Mouse (Mus musculus): ENCODE data around the gene Col4a3. TPM values are rescaled to one million over a fixed set of nuclear protein-coding genes. Genes with fewer than 3 reads are reported as not detected.

The Col4a3 gene
- polyA plus RNA-seq, 1 experiment = 0.09 TPM

DNA sequence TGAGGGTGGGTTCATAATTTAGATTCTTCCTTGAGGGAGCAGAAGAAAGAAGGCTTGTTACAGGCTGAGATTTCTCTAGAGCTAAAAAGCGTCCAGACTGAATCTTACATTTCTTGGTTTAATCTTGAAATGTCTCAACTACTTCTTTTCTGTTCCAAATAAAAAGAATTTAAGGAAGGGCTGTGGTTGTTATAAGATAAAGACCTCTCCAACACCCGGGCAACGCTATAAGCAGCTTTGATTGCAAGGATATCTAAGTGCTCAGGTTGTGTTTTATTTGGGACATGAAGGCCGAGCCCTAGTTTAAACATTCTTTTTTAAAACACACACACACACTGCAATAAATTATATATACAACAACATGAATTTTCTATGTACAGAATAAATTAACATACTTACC is 17.3 kb upstream of the Col4a3 start:
- no peaks in the 10 kb centered on the region for H3K4me1 ChIP-seq (ENCODE audit: control insufficient read depth, insufficient read depth, low read length)
- no peak for TF ChIP-seq POLR2A (IDR thresholded peaks at IDR 0.05; ENCODE audit: low read depth, low read length)
- TF ChIP-seq CTCF (IDR thresholded peaks at IDR 0.05; ENCODE audit: borderline replicate concordance, insufficient read depth, low read length) = no peak
- no peak overlapping the region for H3K27ac ChIP-seq (ENCODE audit: insufficient read depth, low read length)
- H3K4me3 ChIP-seq (ENCODE audit: insufficient read depth, low read length) = no peak overlapping the region

DNA sequence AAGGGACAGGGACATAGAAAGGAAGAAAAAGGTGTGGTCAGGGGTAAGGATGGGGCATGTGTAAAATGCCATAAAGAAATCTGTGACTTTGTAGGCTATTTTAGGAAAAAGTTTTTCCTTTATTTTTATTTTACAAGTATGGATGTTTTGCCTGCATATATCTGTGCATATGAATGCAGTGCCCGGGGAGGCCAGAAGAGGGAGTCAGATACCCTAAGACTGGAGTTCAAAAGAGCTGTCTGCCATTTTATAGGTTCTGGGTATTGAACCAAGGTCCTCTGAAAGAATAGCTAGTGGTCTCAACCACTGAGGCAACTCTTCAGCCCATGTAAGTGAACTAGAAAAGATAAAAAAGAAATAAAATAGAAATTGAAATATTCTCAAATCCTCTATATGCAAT is 15.0 kb upstream of the Col4a3 start:
- no peaks in the 10 kb centered on the region for H3K4me1 ChIP-seq (ENCODE audit: control insufficient read depth, insufficient read depth, low read length)
- H3K4me3 ChIP-seq (ENCODE audit: insufficient read depth, low read length) = no peak overlapping the region
- TF ChIP-seq CTCF (IDR thresholded peaks at IDR 0.05; ENCODE audit: borderline replicate concordance, insufficient read depth, low read length) = no peak
- no peak overlapping the region for H3K27ac ChIP-seq (ENCODE audit: insufficient read depth, low read length)

DNA sequence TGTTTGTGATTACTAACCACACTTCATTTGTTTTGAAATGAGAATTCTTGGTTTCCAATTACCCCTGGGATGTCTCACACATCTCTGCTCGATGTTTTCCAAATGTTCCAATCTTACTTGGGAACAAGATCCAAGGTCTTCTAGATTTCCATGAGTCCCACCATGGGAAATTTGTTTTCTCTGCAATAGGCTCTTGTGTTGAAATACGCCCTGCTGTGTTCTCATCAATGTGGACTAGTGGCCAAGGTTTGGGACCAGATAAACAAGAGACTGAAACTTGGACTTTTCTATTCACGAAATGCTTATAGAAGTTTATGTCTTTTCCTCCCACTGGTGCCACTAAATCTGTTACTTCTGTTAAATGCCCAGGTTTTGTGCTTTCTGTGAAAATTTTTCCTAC is 11.0 kb upstream of the Col4a3 start:
- Histone ChIP-seq H3K27ac (ENCODE audit: insufficient read depth, low read length) (no peak overlapping the region), H3K4me3 (ENCODE audit: insufficient read depth, low read length) (no peak overlapping the region), H3K4me1 (ENCODE audit: control insufficient read depth, insufficient read depth, low read length) (no peaks in the 10 kb centered on the region)
- no peak for TF ChIP-seq POLR2A (IDR thresholded peaks at IDR 0.05; ENCODE audit: low read depth, low read length)
- no peak for TF ChIP-seq CTCF (IDR thresholded peaks at IDR 0.05; ENCODE audit: borderline replicate concordance, insufficient read depth, low read length)

DNA sequence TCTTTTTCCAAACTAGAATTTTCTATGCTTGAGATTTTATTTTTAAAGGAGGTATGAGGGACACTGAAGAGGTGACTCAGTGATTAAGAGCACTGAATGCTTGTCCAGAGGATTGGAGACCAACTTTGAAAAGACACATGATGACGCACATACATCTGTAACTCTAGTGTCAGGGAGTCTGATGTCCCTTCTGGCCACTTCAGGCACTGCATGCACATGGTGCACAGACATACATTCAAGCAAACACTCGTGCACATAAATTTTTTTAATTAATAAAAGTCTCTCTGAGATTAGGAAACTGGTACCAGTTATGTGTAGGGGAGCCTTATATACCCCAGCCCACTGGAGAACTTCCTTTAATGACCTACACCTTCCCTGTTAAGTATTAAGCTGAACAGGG is 10.5 kb upstream of the Col4a3 start:
- H3K27ac ChIP-seq (ENCODE audit: insufficient read depth, low read length) = no peak overlapping the region
- no peak overlapping the region for H3K4me3 ChIP-seq (ENCODE audit: insufficient read depth, low read length)
- no peaks in the 10 kb centered on the region for H3K4me1 ChIP-seq (ENCODE audit: control insufficient read depth, insufficient read depth, low read length)
- TF ChIP-seq POLR2A (IDR thresholded peaks at IDR 0.05; ENCODE audit: low read depth, low read length) (no peak), CTCF (IDR thresholded peaks at IDR 0.05; ENCODE audit: borderline replicate concordance, insufficient read depth, low read length) (no peak)

DNA sequence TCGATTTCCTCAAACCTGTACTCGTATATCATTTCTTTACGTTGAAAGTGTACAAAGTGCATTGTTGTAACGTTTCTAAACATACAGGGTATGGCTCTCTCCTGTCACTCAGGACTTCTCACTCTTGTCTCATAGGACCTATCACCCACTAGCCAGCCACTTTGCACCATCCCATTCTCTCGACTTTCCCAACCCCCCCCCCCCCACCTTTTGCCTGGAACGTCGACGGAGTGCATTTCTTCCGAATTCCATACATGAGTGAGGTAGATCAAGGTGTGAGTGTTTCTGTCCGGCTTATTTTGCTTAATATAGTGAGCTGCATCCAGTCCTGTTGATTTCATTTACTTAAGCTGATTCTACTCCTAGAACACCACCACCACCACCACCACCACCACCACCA is 9.4 kb upstream of the Col4a3 start:
- Histone ChIP-seq H3K4me3 (ENCODE audit: insufficient read depth, low read length) (no peak overlapping the region), H3K27ac (ENCODE audit: insufficient read depth, low read length) (no peak overlapping the region), H3K4me1 (ENCODE audit: control insufficient read depth, insufficient read depth, low read length) (no peaks in the 10 kb centered on the region)
- TF ChIP-seq CTCF (IDR thresholded peaks at IDR 0.05; ENCODE audit: borderline replicate concordance, insufficient read depth, low read length) = no peak

DNA sequence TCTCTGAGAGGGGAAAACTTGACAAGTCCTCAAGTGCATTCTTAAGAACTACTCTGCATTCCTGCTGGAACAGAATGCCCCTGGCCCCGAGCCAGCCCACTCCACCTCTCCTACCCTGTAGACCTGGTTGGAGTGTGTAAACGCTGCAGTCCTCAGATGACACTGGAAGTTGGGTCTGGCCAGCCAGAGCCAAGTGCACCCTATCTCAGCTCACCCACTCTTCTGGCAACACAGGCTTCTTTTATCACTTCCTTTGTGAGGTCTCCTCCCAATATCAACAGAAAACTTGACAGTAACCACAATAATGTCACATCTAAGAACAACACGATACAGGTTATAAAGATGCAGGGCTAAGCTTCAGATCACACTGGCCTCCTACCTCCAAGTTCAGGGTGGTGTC is 8.8 kb upstream of the Col4a3 start:
- Histone ChIP-seq H3K4me3 (ENCODE audit: insufficient read depth, low read length) (no peak overlapping the region), H3K27ac (ENCODE audit: insufficient read depth, low read length) (no peak overlapping the region)
- TF ChIP-seq CTCF (IDR thresholded peaks at IDR 0.05; ENCODE audit: borderline replicate concordance, insufficient read depth, low read length) (no peak), POLR2A (IDR thresholded peaks at IDR 0.05; ENCODE audit: low read depth, low read length) (no peak)

DNA sequence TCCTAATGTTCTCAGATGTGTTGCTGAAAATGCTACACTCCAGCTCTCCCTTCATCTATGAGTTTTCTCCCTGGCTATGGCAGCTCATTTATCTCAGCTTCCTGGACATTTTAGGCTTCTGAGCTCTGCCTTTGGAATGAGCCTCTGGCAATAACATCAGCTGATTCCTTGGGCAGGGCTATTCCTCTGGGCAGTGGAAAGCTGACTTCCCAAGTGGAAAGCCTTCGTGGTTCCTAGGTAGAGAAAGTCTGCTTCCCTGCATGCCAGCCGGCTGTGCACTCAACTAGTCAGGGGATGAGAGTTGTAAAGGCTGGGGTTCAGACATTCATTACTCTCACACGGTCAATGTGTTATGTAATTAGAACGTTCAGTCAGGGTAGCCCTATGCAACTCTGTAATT is 8.4 kb upstream of the Col4a3 start:
- Histone ChIP-seq H3K27ac (ENCODE audit: insufficient read depth, low read length) (no peak overlapping the region), H3K4me3 (ENCODE audit: insufficient read depth, low read length) (no peak overlapping the region)
- TF ChIP-seq POLR2A (IDR thresholded peaks at IDR 0.05; ENCODE audit: low read depth, low read length) (no peak), CTCF (IDR thresholded peaks at IDR 0.05; ENCODE audit: borderline replicate concordance, insufficient read depth, low read length) (no peak)

More for the DNA sequence above, 8.8 kb upstream of the Col4a3 start:
- H3K4me1 ChIP-seq (ENCODE audit: control insufficient read depth, insufficient read depth, low read length) = no peaks in the 10 kb centered on the region

DNA sequence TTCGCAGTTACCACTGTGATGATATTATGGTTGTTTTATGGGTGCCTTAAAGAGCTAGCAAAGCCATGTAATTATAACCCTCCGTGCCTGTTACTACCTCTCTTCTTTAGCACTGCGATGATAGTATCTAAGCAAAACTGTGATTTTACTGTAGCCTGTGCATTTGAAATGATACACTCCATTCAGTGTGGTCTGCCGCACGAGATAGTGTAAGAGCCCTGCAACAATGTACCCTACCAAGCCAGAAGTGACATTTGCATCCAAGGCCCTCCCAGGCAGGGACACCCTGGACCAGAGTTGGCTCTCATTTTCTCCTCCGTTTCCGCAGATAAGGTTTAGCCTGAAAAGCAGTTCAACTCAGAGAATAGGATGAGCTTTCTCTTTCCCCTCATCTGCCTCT is 740 bp upstream of the Col4a3 start:
- TF ChIP-seq POLR2A (IDR thresholded peaks at IDR 0.05; ENCODE audit: low read depth, low read length) (no peak), CTCF (IDR thresholded peaks at IDR 0.05; ENCODE audit: borderline replicate concordance, insufficient read depth, low read length) (no peak)
- H3K27ac ChIP-seq (ENCODE audit: insufficient read depth, low read length) = no peak overlapping the region
- no peak overlapping the region for H3K4me3 ChIP-seq (ENCODE audit: insufficient read depth, low read length)
- H3K4me1 ChIP-seq (ENCODE audit: control insufficient read depth, insufficient read depth, low read length) = no peaks in the 10 kb centered on the region

More for the DNA sequence above, 8.4 kb upstream of the Col4a3 start:
- H3K4me1 ChIP-seq (ENCODE audit: control insufficient read depth, insufficient read depth, low read length) = no peaks in the 10 kb centered on the region

DNA sequence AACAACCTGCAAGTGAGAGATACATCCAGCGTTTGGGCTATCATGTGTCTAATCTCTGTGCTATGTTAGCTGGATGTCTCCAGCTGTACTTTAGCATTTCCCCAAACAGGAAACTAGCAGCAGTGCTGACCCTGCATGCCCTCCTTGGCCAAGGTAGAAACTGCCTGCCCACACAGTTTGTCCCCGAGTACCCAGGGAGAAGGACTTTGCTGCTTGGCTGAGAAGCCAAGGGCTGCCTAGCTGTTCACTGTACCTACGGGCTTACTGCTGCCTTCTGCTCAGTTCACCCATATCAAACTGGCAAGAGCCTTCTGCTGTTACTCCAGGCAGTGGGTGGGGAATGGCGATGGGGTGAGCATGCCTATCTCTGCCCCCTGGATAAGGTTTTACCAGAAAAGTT is 3.5 kb downstream of the Col4a3 start:
- TF ChIP-seq CTCF (IDR thresholded peaks at IDR 0.05; ENCODE audit: borderline replicate concordance, insufficient read depth, low read length) (no peak), POLR2A (IDR thresholded peaks at IDR 0.05; ENCODE audit: low read depth, low read length) (no peak)
- Histone ChIP-seq H3K4me3 (ENCODE audit: insufficient read depth, low read length) (no peak overlapping the region), H3K27ac (ENCODE audit: insufficient read depth, low read length) (no peak overlapping the region), H3K4me1 (ENCODE audit: control insufficient read depth, insufficient read depth, low read length) (no peaks in the 10 kb centered on the region)

DNA sequence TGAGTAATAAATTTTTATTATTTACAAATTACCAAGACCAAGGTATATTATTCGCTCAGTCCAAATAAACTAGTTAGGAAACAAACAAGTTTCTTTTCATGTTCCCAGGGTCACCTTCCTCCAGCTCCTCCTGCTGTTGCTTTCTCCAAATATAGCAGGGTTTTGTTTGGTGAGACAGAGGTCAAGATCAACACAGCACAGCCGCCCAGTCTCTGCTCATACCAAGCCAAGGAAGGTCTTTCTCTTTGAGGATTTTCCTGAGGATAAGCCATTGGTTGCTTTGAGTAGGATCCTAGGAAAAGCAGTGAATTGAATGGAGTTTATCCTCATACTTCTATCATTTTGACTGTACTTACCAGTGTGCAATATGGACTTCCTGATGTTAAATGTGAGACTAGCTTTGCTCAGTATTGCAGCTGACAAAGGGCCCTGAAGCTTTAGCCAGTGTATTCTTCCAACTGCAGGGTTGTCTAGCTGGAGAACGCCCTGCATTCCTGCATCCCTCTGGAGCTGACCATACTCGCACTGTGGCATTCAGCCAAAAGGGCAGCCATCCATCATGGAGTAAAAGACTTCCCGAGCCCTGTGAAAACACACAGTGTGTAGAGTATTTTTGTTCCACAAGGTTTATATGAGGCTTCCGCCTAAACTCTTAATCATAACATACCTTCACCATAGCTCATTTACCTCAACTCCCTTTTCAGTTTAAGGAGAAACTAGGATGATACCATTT is 10.3 kb downstream of the Col4a3 start:
- TF ChIP-seq POLR2A (IDR thresholded peaks at IDR 0.05; ENCODE audit: low read depth, low read length) (no peak), CTCF (IDR thresholded peaks at IDR 0.05; ENCODE audit: borderline replicate concordance, insufficient read depth, low read length) (no peak)
- Histone ChIP-seq H3K27ac (ENCODE audit: insufficient read depth, low read length) (no peak overlapping the region), H3K4me1 (ENCODE audit: control insufficient read depth, insufficient read depth, low read length) (peaks cover 8% of the 10 kb centered on the region), H3K4me3 (ENCODE audit: insufficient read depth, low read length) (no peak overlapping the region)

Data from embryonic fibroblast, embryonic 13.5 days (primary cell).